Mouse (Mus musculus) hindbrain, embryonic 12.5 days (tissue): ENCODE data around the gene Hs3st4. TPM values are rescaled to one million over a fixed set of nuclear protein-coding genes. Genes with fewer than 3 reads are reported as not detected.

Experiments used
- ATAC-seq: fragments of 200-750 bp; cut with Nextera tagmentation; 2 replicates; pipeline ENCODE4 v1.8.0; 2017; ENCODE audit warnings: moderate TSS enrichment; ENCODE audit not compliant: low FRiP score
- H3K27ac ChIP-seq: fragments of 300-500 bp; sonication (generic); 2 replicates; pipeline ENCODE4 v1.5.1; 2016; ENCODE audit warnings: mild to moderate bottlenecking
- H3K27me3 ChIP-seq: fragments of 300-500 bp; sonication (generic); 2 replicates; pipeline ENCODE4 v1.6.1; 2016; ENCODE audit warnings: mild to moderate bottlenecking
- H3K36me3 ChIP-seq: fragments of 300-500 bp; sonication (generic); 2 replicates; pipeline ENCODE4 v1.6.1; 2016; ENCODE audit warnings: mild to moderate bottlenecking
- H3K4me1 ChIP-seq: fragments of 300-500 bp; sonication (generic); 2 replicates; pipeline ENCODE4 v1.6.1; 2016
- H3K4me2 ChIP-seq: fragments of 300-500 bp; sonication (generic); replicated peaks from 2 replicates; pipeline ENCODE4 v1.6.1; 2016; ENCODE audit warnings: mild to moderate bottlenecking
- H3K4me3 ChIP-seq: fragments of 300-500 bp; sonication (generic); 2 replicates; pipeline ENCODE4 v1.5.1; 2016; ENCODE audit warnings: mild to moderate bottlenecking
- H3K9ac ChIP-seq: fragments of 300-500 bp; sonication (generic); 2 replicates; pipeline ENCODE4 v1.6.1; 2016; ENCODE audit warnings: mild to moderate bottlenecking, moderate library complexity
- H3K9me3 ChIP-seq: fragments of 300-500 bp; sonication (generic); replicated peaks from 2 replicates; pipeline ENCODE4 v1.6.1; 2016; ENCODE audit warnings: mild to moderate bottlenecking
- WGBS: fragments of 180-500 bp; shearing (Covaris S2); methylation state at CpG from one replicate; pipeline ENCODE4 v1.1.7; 2016; 5-methylcytosine and 5-hydroxymethylcytosine counted together
- polyA plus RNA-seq: library from polyadenylated mRNA; unstranded; fragments of >200 nt; fragmentation: Nextera tagmentation; extraction: Ambion mirVana; gene quantifications from 2 replicates; pipeline ENCODE4 v1.2.1, GENCODE M21; 2016

Hs3st4 gene
- polyA plus RNA-seq, 1 experiment from 2014 or later, result 2.5 TPM

GRCm38 (mm10) chr7:124249838-124250237 lies 267.2 kb downstream of the Hs3st4 start:
- Histone ChIP-seq H3K36me3 (no peaks in the 10 kb centered on the region), H3K27ac (no peak overlapping the region), H3K27me3 (no peaks in the 10 kb centered on the region), H3K9me3 (no peaks in the 10 kb centered on the region), H3K4me2 (no peak overlapping the region), H3K4me3 (no peak overlapping the region), H3K9ac (no peak overlapping the region), H3K4me1 (no peaks in the 10 kb centered on the region)
- 73% methylated on average over 3 of the region's 3 CpGs for WGBS
- no peak for ATAC-seq

GRCm38 (mm10) chr7:124250566-124250965 lies 267.9 kb downstream of the Hs3st4 start:
- Histone ChIP-seq H3K4me1 (no peaks in the 10 kb centered on the region), H3K27ac (no peak overlapping the region), H3K9ac (no peak overlapping the region), H3K9me3 (no peaks in the 10 kb centered on the region), H3K27me3 (no peaks in the 10 kb centered on the region), H3K4me2 (no peak overlapping the region), H3K4me3 (no peak overlapping the region), H3K36me3 (no peaks in the 10 kb centered on the region)
- no peak for ATAC-seq
- WGBS, result 71% methylated on average over 1 of the region's 1 CpGs

GRCm38 (mm10) chr7:124258419-124258818 lies 275.8 kb downstream of the Hs3st4 start:
- WGBS, result 49% methylated on average over 3 of the region's 3 CpGs

GRCm38 (mm10) chr7:124270734-124271133 lies 288.1 kb downstream of the Hs3st4 start:
- H3K36me3 ChIP-seq, result no peaks in the 10 kb centered on the region
- H3K9me3 ChIP-seq, result no peaks in the 10 kb centered on the region
- H3K4me3 ChIP-seq, result no peak overlapping the region
- H3K27ac ChIP-seq, result no peak overlapping the region
- ATAC-seq, result no peak
- no peak overlapping the region for H3K4me2 ChIP-seq
- no peaks in the 10 kb centered on the region for H3K27me3 ChIP-seq
- H3K4me1 ChIP-seq, result no peaks in the 10 kb centered on the region
- no peak overlapping the region for H3K9ac ChIP-seq

More at GRCm38 (mm10) chr7:124258419-124258818, 275.8 kb downstream of the Hs3st4 start:
- Histone ChIP-seq H3K4me2 (no peak overlapping the region), H3K36me3 (no peaks in the 10 kb centered on the region), H3K27me3 (no peaks in the 10 kb centered on the region), H3K9ac (no peak overlapping the region), H3K27ac (no peak overlapping the region), H3K4me3 (no peak overlapping the region), H3K4me1 (peaks cover 6% of the 10 kb centered on the region; the same call in 1 of the 2 replicates), H3K9me3 (no peaks in the 10 kb centered on the region)
- ATAC-seq, result no peak

GRCm38 (mm10) chr7:124289873-124290272 lies 307.2 kb downstream of the Hs3st4 start:
- H3K27ac ChIP-seq, result no peak overlapping the region
- no peak overlapping the region for H3K4me3 ChIP-seq
- no peaks in the 10 kb centered on the region for H3K27me3 ChIP-seq
- WGBS, result 82% methylated on average over 6 of the region's 6 CpGs
- H3K4me2 ChIP-seq, result no peak overlapping the region
- no peak for ATAC-seq
- no peaks in the 10 kb centered on the region for H3K9me3 ChIP-seq
- H3K36me3 ChIP-seq, result no peaks in the 10 kb centered on the region
- no peak overlapping the region for H3K9ac ChIP-seq
- H3K4me1 ChIP-seq, result no peaks in the 10 kb centered on the region

- Histone ChIP-seq H3K9ac (no peak overlapping the region), H3K27me3 (no peaks in the 10 kb centered on the region), H3K4me3 (no peak overlapping the region), H3K27ac (no peak overlapping the region), H3K4me2 (no peak overlapping the region), H3K36me3 (no peaks in the 10 kb centered on the region), H3K9me3 (no peaks in the 10 kb centered on the region), H3K4me1 (no peaks in the 10 kb centered on the region)
- no peak for ATAC-seq
- 89% methylated on average over 4 of the region's 4 CpGs for WGBS
Observed at GRCm38 (mm10) chr7:124319451-124319850, 336.8 kb downstream of the Hs3st4 start.

GRCm38 (mm10) chr7:124335635-124336034 lies 353.0 kb downstream of the Hs3st4 start:
- Histone ChIP-seq H3K4me1 (no peaks in the 10 kb centered on the region), H3K9ac (no peak overlapping the region), H3K4me2 (no peak overlapping the region), H3K27me3 (no peaks in the 10 kb centered on the region), H3K36me3 (no peaks in the 10 kb centered on the region), H3K9me3 (no peaks in the 10 kb centered on the region), H3K4me3 (no peak overlapping the region), H3K27ac (no peak overlapping the region)
- WGBS, result 66% methylated on average over 1 of the region's 1 CpGs
- ATAC-seq, result no peak

- no peak overlapping the region for H3K27ac ChIP-seq
- WGBS, result 56% methylated on average over 3 of the region's 3 CpGs
- no peaks in the 10 kb centered on the region for H3K27me3 ChIP-seq
- no peak for ATAC-seq
- no peaks in the 10 kb centered on the region for H3K4me1 ChIP-seq
- H3K4me3 ChIP-seq, result no peak overlapping the region
- H3K4me2 ChIP-seq, result no peak overlapping the region
- no peak overlapping the region for H3K9ac ChIP-seq
- no peaks in the 10 kb centered on the region for H3K36me3 ChIP-seq
- no peaks in the 10 kb centered on the region for H3K9me3 ChIP-seq
Observed at GRCm38 (mm10) chr7:124341510-124341909, 358.8 kb downstream of the Hs3st4 start.

- peak overlapping the region; percentile 22; the same call in 1 of the 2 replicates for H3K4me2 ChIP-seq
- H3K4me1 ChIP-seq, result peaks cover 3% of the 10 kb centered on the region; the same call in 1 of the 2 replicates
- H3K27me3 ChIP-seq, result no peaks in the 10 kb centered on the region
- H3K36me3 ChIP-seq, result no peaks in the 10 kb centered on the region
- H3K9me3 ChIP-seq, result no peaks in the 10 kb centered on the region
- H3K27ac ChIP-seq, result peak overlapping the region; percentile 36
- H3K4me3 ChIP-seq, result no peak overlapping the region
- peak; percentile 95 for ATAC-seq
- WGBS, result 26% methylated on average over 13 of the region's 13 CpGs
- H3K9ac ChIP-seq, result no peak overlapping the region
Observed at GRCm38 (mm10) chr7:124347218-124348017, 364.7 kb downstream of the Hs3st4 start.

- no peak overlapping the region for H3K9ac ChIP-seq
- H3K36me3 ChIP-seq, result no peaks in the 10 kb centered on the region
- no peak for ATAC-seq
- H3K27me3 ChIP-seq, result no peaks in the 10 kb centered on the region
- H3K4me1 ChIP-seq, result no peaks in the 10 kb centered on the region
- no peaks in the 10 kb centered on the region for H3K9me3 ChIP-seq
- H3K27ac ChIP-seq, result no peak overlapping the region
- H3K4me2 ChIP-seq, result no peak overlapping the region
- 96% methylated on average over 4 of the region's 4 CpGs for WGBS
- no peak overlapping the region for H3K4me3 ChIP-seq
Observed at GRCm38 (mm10) chr7:124354035-124354434, 371.4 kb downstream of the Hs3st4 start.

- no peaks in the 10 kb centered on the region for H3K4me1 ChIP-seq
- no peak for ATAC-seq
- no peak overlapping the region for H3K9ac ChIP-seq
- no peaks in the 10 kb centered on the region for H3K27me3 ChIP-seq
- no peaks in the 10 kb centered on the region for H3K36me3 ChIP-seq
- H3K27ac ChIP-seq, result no peak overlapping the region
- WGBS, result 79% methylated on average over 3 of the region's 3 CpGs
- H3K4me2 ChIP-seq, result no peak overlapping the region
- no peak overlapping the region for H3K4me3 ChIP-seq
- no peaks in the 10 kb centered on the region for H3K9me3 ChIP-seq
Observed at GRCm38 (mm10) chr7:124358068-124358467, 375.4 kb downstream of the Hs3st4 start.

- H3K27ac ChIP-seq, result no peak overlapping the region
- H3K4me2 ChIP-seq, result no peak overlapping the region
- H3K36me3 ChIP-seq, result no peaks in the 10 kb centered on the region
- H3K9ac ChIP-seq, result no peak overlapping the region
- 83% methylated on average over 4 of the region's 4 CpGs for WGBS
- no peaks in the 10 kb centered on the region for H3K4me1 ChIP-seq
- H3K4me3 ChIP-seq, result no peak overlapping the region
- no peaks in the 10 kb centered on the region for H3K27me3 ChIP-seq
- no peaks in the 10 kb centered on the region for H3K9me3 ChIP-seq
- no peak for ATAC-seq
Observed at GRCm38 (mm10) chr7:124359836-124360235, 377.2 kb downstream of the Hs3st4 start.

- H3K4me1 ChIP-seq, result no peaks in the 10 kb centered on the region
- H3K4me3 ChIP-seq, result no peak overlapping the region
- no peak overlapping the region for H3K4me2 ChIP-seq
- H3K9ac ChIP-seq, result no peak overlapping the region
- 72% methylated on average over 1 of the region's 1 CpGs for WGBS
- no peak for ATAC-seq
- H3K36me3 ChIP-seq, result no peaks in the 10 kb centered on the region
- H3K9me3 ChIP-seq, result no peaks in the 10 kb centered on the region
- no peaks in the 10 kb centered on the region for H3K27me3 ChIP-seq
- no peak overlapping the region for H3K27ac ChIP-seq
Observed at GRCm38 (mm10) chr7:124372297-124372696, 389.6 kb downstream of the Hs3st4 start.
